Mouse (Mus musculus) adrenal gland, adult 8-10 months (tissue): ENCODE results near the gene Hist1h3f. TPM values are rescaled to one million over a fixed set of nuclear protein-coding genes. Genes with fewer than 3 reads are reported as not detected.
A peak's percentile ranks its signal among the peaks of the same experiment; 100 is the strongest.
"Not testable (repeated sequence)": the region's sequence is repeated elsewhere in the genome, so short reads cannot be mapped to it uniquely, and the experiment has no call there.

Experiments
- DNase-seq: peaks from one replicate; pipeline ENCODE4 v3.0.0; 2022
- microRNA-seq, 2 experiments: library from miRNA; unstranded; fragments of <30 nt; microRNA quantifications; one replicate each; pipeline ENCODE4 v1.2.0; 2022
- total RNA-seq, 4 experiments: library from RNA; stranded (reverse); gene quantifications; 2 replicates each; pipeline ENCODE4 v1.2.4; 2022

Gene Hist1h3f
- total RNA-seq, 4 experiments from 2014 or later = 16.8 to 22.6 (median 20.7) TPM

DNA sequence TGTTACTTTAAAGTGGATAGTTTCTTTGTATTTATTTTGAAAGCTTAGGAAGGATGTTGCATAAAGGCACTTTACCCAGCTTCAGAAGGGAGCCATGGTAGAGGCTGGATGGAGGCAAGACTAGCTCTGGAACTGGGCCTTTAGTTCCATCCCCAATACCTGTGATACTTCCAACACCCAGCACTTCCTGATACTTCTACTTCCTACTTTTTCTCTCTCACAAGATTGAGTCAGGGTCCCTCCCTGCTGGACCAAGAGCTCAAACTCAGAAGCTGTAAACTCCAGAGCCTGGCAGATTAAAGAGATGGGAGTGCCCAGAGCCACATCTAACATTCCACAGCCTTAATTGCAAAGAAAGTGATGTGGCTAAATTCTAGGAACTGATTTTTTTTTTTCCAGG lies 40.5 kb downstream of the Hist1h3f start:
- DNase-seq = no peak

DNA sequence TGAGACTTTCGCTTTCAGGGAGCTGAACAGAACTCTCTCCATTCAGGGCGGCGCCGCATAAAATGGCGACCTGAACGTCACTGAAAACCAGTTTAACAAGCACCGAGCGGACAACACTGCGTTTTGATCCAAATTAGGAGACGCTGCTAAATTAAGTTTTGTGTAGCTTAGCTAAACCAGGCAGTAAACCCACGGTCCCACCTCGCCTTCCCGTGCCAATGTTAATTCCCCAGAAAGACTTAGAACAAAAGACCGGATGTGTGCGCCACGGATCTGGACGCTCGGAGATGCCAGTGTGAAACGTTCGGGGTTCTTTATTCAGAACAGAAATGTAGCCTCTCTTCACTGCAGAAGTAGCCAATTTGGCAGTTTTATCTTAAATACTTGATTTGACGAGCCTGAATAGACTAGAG lies 41.2 kb downstream of the Hist1h3f start:
- DNase-seq = peak; percentile 60

DNA sequence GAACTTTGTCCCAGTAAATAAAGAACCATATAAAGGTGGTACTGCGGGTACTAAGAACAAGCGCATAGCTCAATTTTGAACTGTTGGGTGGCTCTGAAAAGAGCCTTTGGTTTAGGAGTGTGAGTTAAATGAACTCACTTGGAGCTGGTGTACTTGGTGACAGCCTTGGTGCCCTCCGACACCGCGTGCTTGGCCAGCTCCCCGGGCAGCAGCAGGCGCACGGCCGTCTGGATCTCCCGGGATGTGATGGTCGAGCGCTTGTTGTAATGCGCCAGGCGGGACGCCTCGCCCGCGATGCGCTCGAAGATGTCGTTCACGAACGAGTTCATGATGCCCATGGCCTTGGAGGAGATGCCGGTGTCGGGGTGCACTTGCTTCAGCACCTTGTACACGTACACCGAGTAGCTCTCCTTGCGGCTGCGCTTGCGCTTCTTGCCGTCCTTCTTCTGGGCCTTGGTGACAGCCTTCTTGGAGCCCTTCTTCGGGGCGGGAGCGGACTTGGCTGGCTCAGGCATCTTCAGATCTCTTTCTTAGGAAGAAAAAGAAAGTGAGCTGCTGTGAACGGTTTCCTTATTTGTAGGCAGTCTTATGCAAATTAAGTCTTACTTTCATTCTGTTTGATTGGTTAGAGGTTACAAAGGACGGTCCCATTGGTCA lies 41.7 kb downstream of the Hist1h3f start:
- peak; percentile 66 for DNase-seq

DNA sequence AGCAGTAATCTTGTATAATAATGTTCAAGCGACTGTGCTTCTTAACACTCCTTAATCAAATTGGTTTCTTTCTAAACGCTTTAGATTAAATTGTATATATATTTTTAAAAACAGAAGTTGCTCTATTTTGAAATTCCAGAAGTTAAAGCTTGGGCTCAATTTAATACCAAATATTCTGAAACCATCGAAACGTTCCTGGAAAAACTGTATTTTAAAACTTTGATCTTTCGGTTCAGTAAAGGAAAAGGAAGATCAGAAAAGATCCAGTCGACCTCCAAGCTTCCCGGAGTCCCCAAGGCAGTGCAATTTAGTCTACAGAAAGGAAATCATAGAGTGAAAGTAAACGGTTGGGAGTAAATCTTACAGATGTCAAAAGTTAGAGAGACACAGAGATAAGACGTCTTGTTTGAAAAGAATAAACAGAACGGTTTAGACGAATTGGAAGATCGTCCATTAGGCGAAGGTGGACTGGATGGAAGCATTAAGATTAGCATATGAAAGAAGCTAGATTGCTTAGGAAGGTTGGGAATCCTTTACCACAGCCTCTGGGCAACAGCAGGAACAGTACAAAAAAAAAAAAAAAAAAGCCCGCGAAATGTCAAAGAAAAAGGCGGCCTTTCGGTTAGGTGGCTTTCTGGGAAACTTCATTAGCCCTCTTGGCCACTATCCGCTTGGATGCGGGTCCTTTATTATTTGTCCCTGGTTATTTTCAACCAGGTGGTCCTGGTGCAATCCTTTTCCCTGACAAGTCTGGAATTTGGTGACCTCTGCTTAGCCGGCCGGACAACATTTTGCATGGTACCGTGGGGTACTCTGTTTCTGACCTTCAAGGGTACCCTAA lies 42.5 kb downstream of the Hist1h3f start:
- DNase-seq = no peak

DNA sequence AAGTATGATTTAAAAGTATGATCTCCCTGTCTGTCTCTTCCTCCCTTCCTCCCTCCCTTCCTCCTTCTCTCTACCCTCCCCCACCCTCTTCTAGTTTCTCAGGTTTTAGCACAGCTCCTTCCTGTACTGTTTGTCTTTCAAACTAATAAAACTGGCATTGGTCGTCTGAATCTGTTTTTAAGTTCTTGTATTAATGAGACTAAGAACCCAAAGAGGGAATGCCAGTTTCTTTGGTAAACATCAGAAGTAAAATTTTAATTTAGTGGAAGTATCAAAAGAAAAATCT lies 43.0 kb downstream of the Hist1h3f start:
- DNase-seq = no peak

DNA sequence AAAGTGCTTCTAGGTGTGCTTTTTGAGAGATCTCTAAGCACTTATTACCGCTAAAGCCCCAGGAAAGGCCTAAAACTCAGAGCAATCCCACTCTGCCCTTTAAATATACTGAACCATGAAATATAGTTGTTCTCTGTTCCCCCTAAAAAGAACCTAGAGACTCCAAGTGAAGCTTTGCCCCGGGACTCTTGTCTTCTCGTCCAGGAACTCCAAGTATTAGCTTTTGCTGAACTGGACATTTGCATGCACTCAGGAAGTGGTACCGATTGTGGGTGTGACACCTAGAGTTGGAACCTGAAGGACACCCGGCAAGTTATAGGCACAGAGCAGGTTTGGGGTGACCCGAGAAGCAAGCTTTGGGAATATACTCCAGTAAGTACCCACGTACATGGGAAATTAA lies 47.4 kb downstream of the Hist1h3f start:
- no peak for DNase-seq

DNA sequence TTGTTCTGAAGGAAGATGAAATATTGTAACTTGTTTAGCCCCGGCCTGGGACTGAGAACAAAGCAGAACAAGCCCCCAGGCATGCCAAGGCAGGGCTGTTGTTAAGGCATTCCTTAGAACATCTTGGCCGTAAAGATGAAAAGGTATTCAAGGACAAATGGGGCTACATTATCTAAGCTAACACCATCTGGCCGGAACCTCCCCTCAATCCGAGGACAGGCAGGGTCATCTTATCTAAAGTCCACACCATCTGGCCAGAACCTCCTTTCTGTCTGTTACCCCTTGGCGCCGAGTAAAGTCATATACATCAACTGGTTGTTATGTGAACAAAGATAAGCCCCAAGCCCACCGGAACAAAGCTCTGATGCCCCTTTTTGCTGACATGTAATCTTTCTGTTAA lies 48.0 kb downstream of the Hist1h3f start:
- DNase-seq = not testable (repeated sequence)

DNA sequence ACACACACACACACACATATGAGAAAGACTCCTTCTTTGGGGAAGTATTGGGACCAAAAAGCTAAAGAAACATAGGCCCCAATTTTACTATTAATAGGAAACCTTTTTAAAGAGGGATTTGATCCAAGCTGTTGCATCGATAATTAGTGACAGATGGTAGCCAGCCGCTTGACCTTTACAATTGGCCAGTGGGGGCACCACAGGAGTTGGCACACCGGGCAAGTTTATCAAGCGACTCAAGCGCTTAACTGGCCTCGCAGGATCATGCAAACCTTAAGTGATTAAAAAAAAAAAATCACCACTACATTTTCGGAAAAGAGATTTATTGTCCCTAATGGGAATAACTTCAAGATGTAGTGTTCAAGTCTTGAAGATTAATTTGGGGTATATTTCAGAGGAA lies 48.8 kb downstream of the Hist1h3f start:
- DNase-seq = no peak

DNA sequence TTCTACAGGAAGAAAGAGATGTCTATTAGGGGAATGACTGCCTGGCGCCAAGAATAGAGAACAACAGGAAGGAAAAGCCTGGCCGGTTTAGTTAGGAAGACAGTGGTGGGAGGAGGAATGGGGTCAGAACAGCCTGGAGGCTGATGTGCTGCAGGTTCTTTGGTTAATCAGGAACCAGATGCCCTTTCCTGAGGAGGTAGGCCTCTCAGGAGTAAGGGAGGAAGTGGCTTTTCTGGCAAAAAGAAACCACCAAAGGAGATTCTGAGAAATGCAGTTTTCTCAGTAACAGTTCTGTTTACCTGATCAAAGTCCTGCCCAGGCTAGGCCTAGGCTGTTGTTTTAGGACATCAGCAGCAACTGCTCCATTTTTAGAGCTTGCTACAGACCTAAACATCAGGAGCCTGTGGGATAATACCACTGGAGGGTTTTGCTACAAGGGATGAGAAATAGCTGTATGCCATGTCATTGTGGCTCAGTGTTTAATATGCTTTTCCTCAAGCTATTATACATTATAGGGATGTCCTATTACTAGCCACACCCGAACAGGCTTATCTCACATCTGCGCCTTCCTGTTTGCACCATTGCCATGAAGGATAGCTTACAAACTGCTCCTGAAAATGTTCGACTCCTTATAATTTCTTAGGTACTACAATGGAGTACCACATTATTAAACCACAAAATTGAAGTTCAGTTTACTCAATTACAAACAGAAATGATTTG lies 49.4 kb downstream of the Hist1h3f start:
- no peak for DNase-seq

Small RNA genes lying within 50 kb of the gene (microRNA-seq; reads per million reads assigned to microRNA genes)
- 0 reads per million in 2 experiments for gene Gm44297
- 0 reads per million in 2 experiments for gene Gm44359
- 0 reads per million in 2 experiments for gene Gm44394
- 0 to 0.67 reads per million in 2 experiments for gene n-TStga1

Other genes with a start within 250 kb of the Hist1h3f start
- gene Zfp322a, start 174.8 kb upstream of the Hist1h3f start, total RNA-seq = 10 to 100 TPM; 20.0 to 26.5 (median 23.6) TPM
- 1 to 10 TPM; 6.5 to 7.8 (median 7.1) TPM for gene Abt1, start 120.2 kb upstream of the Hist1h3f start, total RNA-seq
- not detected for gene Btn1a1, start 78.2 kb upstream of the Hist1h3f start, total RNA-seq
- gene Btn2a2, start 55.2 kb upstream of the Hist1h3f start, total RNA-seq = not detected
- gene Hist1h4h, start 13.0 kb upstream of the Hist1h3f start, total RNA-seq = 100 to 1,000 TPM; 381 to 523 (median 406) TPM
- 10 to 100 TPM in 3 of 4 experiments, 1 to 10 TPM in 1; 8.2 to 20.8 (median 16.2) TPM for gene Hist1h2af, start 10.1 kb upstream of the Hist1h3f start, total RNA-seq
- 1 to 10 TPM; 3.2 to 5.6 (median 4.7) TPM for gene Hist1h3g, start 8.6 kb upstream of the Hist1h3f start, total RNA-seq
- 1 to 10 TPM; 2.2 to 3.4 (median 2.9) TPM for gene Hist1h2bh, start 660 bp upstream of the Hist1h3f start, total RNA-seq
- gene Hist1h4f, start 7.6 kb downstream of the Hist1h3f start, total RNA-seq = 10 to 100 TPM; 54.2 to 65.8 (median 58.8) TPM
- 1 to 10 TPM; 2.2 to 3.9 (median 3.1) TPM for gene Hist1h1d, start 9.2 kb downstream of the Hist1h3f start, total RNA-seq
- 10 to 100 TPM; 48.1 to 62.5 (median 53.5) TPM for gene Hist1h3e, start 18.3 kb downstream of the Hist1h3f start, total RNA-seq
- 1 to 10 TPM; 4.5 to 9.9 (median 6.6) TPM for gene Hist1h2ae, start 27.2 kb downstream of the Hist1h3f start, total RNA-seq
- 10 to 100 TPM; 55.2 to 81.2 (median 75.0) TPM for gene Hist1h2bg, start 27.3 kb downstream of the Hist1h3f start, total RNA-seq
- 10 to 100 TPM; 18.7 to 29.5 (median 23.2) TPM for gene Hist1h2bf, start 30.1 kb downstream of the Hist1h3f start, total RNA-seq
- 1 to 10 TPM; 4.8 to 9.8 (median 5.8) TPM for gene Hist1h2ad, start 30.3 kb downstream of the Hist1h3f start, total RNA-seq
- 1 to 10 TPM; 2.9 to 4.8 (median 3.3) TPM for gene Hist1h3d, start 31.7 kb downstream of the Hist1h3f start, total RNA-seq
- 100 to 1,000 TPM; 116 to 151 (median 145) TPM for gene Hist1h4d, start 37.5 kb downstream of the Hist1h3f start, total RNA-seq
- gene Hist1h2be, start 77.1 kb downstream of the Hist1h3f start, total RNA-seq = 10 to 100 TPM; 11.0 to 15.5 (median 13.2) TPM
- gene Hist1h1e, start 78.5 kb downstream of the Hist1h3f start, total RNA-seq = 10 to 100 TPM; 61.3 to 77.8 (median 63.8) TPM
- 1 to 10 TPM; 1.8 to 3.2 (median 2.3) TPM for gene Hist1h2ac, start 139.9 kb downstream of the Hist1h3f start, total RNA-seq
- 100 to 1,000 TPM; 105 to 176 (median 135) TPM for gene Hist1h2bc, start 140.1 kb downstream of the Hist1h3f start, total RNA-seq
- under 1 TPM in 1 of 4 experiments, not detected in 3; 0.26 TPM for gene Hist1h1t, start 151.8 kb downstream of the Hist1h3f start, total RNA-seq
- 10 to 100 TPM; 71.9 to 93.9 (median 88.6) TPM for gene Hist1h4c, start 154.4 kb downstream of the Hist1h3f start, total RNA-seq
- 10 to 100 TPM; 27.4 to 41.7 (median 33.5) TPM for gene Hfe, start 166.8 kb downstream of the Hist1h3f start, total RNA-seq
- gene Hist1h1c, start 194.8 kb downstream of the Hist1h3f start, total RNA-seq = 100 to 1,000 TPM; 212 to 290 (median 255) TPM
- 10 to 100 TPM in 1 of 4 experiments, 1 to 10 TPM in 3; 4.3 to 10.9 (median 7.4) TPM for gene Hist1h3c, start 201.6 kb downstream of the Hist1h3f start, total RNA-seq
- 10 to 100 TPM; 14.8 to 24.3 (median 20.0) TPM for gene Hist1h2bb, start 202.7 kb downstream of the Hist1h3f start, total RNA-seq
- 10 to 100 TPM; 24.0 to 37.5 (median 29.3) TPM for gene Hist1h2ab, start 207.1 kb downstream of the Hist1h3f start, total RNA-seq
- 10 to 100 TPM; 18.1 to 29.8 (median 26.6) TPM for gene Hist1h3b, start 208.2 kb downstream of the Hist1h3f start, total RNA-seq
- 100 to 1,000 TPM in 1 of 4 experiments, 10 to 100 TPM in 3; 69.6 to 104 (median 91.8) TPM for gene Hist1h4b, start 213.0 kb downstream of the Hist1h3f start, total RNA-seq
- 10 to 100 TPM; 18.1 to 29.1 (median 26.8) TPM for gene Hist1h4a, start 217.2 kb downstream of the Hist1h3f start, total RNA-seq
- gene Hist1h3a, start 218.3 kb downstream of the Hist1h3f start, total RNA-seq = 10 to 100 TPM; 28.7 to 37.4 (median 36.4) TPM
- gene Hist1h1a, start 219.6 kb downstream of the Hist1h3f start, total RNA-seq = 10 to 100 TPM; 16.7 to 20.1 (median 18.6) TPM
- under 1 TPM in 3 of 4 experiments, not detected in 1; 0.24 to 0.48 (median 0.26) TPM for gene Trim38, start 225.9 kb downstream of the Hist1h3f start, total RNA-seq